Mouse (Mus musculus) erythroid progenitor cell, adult 5-6 weeks (primary cell): ENCODE measurements around the gene Hist1h2bq. TPM values are rescaled to one million over a fixed set of nuclear protein-coding genes. Genes with fewer than 3 reads are reported as not detected.
"Not testable (repeated sequence)": the region's sequence is repeated elsewhere in the genome, so short reads cannot be mapped to it uniquely, and the experiment has no call there.

ENCODE experiments used
- ATAC-seq: replicated peaks from 2 replicates; pipeline ENCODE4 v1.8.0; 2016; ENCODE audit warnings: moderate number of reproducible peaks, mild to moderate bottlenecking, moderate TSS enrichment, inconsistent platforms; ENCODE audit not compliant: poor library complexity, low FRiP score, severe bottlenecking
- total RNA-seq, 2 experiments: library from RNA; stranded (forward) in 1 of 2; stranded (reverse) in 1 of 2; fragments of 150-400 nt in 1 of 2; fragments of 186-747, 209-891 nt in 1 of 2; gene quantifications; 2 replicates each; pipeline versions ENCODE4 v1.2.3 to v1.2.4; 2015 to 2017; ENCODE audit warnings: low replicate concordance in 2 of 2

The Hist1h2bq gene
- total RNA-seq (2015; ENCODE audit: low replicate concordance) (607 and 1,040 TPM in 2 replicates), total RNA-seq (2017; ENCODE audit: low replicate concordance) (124 and 1,223 TPM in 2 replicates)

DNA sequence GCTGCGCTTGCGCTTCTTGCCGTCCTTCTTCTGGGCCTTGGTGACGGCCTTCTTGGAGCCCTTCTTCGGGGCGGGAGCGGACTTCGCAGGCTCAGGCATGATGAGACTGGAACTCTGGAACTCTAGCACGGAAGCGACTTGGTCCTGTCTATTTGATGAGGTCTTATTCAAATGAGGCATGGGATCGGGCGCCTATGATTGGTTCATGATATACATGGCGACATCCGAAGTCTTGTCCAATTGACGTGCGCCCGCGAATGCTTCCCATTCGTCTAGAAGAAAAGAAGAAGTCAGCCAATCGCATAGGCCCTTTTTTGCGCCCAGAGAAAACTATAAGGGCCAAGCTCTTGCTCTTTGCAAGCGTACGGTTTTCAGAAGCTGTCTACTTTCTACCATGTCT lies at the start of gene Hist1h2bq, which contains the start of gene Hist1h2ao:
TSS of gene Hist1h2bq (minus strand) at position 125 of the 400 bp plus-strand sequence.
TSS of gene Hist1h2ao (plus strand) at position 393 of the 400 bp plus-strand sequence.
- peak; percentile 80 for ATAC-seq

DNA sequence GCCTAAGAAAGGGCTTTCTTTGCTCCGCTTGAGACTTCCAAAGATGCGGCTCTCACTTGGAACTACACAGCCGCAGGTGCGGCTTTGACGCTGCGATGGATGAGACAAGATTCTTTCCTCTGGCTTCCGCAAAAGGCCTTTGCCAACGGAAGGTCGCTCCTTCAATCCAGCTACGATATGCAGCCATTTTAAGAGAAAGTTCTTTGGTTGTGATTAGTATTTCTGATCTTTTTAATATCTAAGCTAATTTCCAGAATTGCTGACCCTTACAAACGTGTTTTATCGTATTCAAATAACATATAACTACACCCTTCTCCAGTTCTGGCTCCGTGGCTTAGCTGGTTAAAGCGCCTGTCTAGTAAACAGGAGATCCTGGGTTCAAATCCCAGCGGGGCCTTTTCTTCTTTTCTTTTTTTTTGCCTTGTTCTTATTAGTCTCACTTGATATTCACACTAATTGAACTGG lies 45.7 kb upstream of the Hist1h2bq start:
- no peak for ATAC-seq

DNA sequence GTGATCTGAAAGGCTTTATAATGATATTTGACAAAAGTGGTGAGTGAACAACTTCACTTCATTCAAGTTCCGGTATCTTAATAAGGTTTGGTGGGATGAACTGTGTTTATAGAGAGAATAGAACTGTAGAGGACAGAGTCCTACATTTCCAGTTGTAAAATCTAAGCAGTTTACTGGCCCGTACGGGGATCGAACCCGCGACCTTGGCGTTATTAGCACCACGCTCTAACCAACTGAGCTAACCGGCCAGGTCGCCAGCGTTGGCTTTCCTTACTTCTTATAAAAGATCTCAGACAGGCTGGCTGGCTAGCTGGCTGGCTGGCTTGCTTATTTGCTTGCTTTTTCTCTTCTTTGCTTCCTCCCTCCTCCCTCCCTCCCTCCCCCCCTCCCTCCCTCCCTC lies 45.1 kb upstream of the Hist1h2bq start:
- peak; percentile 37; the same call in 1 of the 2 replicates for ATAC-seq

DNA sequence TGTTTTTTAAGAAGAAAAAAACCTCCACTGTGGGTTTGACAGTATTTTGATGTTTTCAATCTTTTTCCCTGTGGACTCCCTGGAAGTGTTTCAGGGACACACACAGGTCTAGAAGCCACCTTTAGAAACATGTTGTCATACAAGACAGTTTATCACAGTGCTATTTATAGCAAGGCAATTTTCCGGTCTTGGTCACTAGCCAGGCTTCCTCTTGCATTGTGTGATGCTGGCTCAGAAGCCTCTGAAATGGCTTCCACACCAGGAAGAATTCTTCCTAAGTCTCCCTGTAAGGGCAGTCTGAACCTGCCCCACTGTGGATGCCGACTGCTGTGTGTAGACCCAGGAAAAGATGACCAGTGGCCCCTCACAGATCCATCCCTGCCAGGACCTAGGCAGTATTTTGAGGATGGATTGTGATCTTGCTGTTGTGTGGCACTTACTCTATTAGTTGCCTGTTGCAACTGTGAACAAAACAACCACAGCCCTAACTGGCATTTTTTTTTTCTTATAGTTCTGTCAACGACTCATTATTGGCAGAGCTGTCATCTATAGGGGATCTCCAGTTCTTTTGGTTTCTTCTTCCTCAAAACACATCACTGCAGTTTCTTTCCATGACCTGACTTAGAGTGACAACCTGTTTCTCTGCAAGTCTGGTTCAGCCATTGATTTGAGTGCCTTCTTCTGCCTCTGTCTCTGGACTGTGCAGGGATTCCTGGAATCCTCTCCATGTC lies 42.4 kb upstream of the Hist1h2bq start:
- no peak for ATAC-seq

DNA sequence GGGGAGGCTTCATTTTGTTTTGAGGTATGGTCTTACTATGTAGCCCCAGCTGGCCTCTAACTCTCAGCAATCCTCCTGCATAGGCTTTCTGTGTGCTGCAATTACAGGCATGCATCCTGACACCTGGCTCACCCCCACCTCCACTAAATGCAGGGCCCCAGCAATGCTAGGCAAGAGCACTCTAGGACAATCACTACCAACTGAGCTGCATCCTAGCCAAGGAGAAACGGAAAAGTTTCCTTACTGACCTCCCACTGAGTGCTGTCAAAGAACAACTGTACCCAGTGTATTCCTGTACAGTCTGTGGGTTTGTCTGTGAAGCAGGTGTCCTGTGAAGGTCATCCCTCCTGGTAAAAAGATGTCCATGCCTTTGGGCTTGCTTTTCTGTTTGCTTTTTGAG lies 40.7 kb upstream of the Hist1h2bq start:
- not testable (repeated sequence) for ATAC-seq

DNA sequence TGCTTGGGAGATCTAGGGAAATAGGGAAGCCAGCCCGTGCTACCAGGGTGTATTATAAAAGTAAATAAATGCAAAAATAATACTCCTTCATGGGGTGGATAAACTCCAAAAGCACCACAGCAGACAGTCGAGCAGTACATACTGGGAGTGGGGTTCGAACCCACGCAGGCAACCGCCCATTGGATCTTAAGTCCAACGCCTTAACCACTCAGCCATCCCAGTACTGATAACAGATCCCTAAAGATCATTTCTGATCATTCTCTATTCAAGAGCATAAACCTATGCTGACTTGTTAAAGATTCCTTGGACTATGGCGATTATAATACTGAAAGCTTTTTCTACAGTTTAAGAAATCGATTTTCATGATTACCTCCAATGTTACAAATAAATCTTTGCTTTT lies 37.9 kb upstream of the Hist1h2bq start:
- no peak for ATAC-seq

DNA sequence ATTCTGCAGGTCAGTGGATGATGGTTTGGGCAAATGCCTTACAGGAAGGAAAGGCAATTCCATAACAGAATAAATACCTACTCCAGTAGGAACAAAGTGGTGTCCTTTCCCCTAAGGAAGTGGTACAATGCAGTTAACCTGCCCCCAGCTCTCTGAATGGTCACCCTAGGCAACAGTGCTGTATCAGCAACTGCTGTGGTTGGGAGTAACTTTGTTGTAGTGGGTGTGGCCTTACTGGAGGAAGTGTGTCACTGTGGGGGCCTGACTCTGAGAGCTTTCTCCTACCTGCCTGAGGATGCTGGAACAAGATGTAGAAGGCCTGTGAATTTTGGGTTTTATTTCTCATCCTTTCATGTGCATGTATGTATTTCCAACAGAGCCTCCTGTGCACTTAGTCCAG lies 36.4 kb upstream of the Hist1h2bq start:
- peak; percentile 70 for ATAC-seq

DNA sequence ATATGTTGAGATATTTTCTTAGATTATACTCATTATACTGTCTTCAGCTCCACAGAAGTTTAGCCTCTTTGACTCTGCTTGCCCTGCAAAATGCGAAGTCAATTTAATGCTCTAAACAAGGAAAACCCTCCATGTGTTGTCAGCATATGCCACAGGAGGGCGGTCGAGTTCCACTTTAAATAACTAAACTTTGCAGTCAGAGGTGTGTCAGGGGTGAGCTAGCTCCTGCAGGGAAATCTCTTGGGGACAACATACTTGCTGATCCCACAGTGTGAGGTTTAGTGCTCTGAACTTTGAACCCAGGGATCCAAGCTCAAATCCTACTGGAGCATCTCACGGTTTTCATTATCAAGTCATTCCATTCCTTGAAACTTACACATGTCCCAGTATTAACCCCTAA lies 30.5 kb upstream of the Hist1h2bq start:
- peak; percentile 83 for ATAC-seq

DNA sequence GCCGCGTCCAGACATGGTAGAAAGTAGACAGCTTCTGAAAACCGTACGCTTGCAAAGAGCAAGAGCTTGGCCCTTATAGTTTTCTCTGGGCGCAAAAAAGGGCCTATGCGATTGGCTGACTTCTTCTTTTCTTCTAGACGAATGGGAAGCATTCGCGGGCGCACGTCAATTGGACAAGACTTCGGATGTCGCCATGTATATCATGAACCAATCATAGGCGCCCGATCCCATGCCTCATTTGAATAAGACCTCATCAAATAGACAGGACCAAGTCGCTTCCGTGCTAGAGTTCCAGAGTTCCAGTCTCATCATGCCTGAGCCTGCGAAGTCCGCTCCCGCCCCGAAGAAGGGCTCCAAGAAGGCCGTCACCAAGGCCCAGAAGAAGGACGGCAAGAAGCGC lies 23.5 kb upstream of the Hist1h2bq start, which contains the start of the genes Hist1h2ap and Hist1h2br:
TSS of gene Hist1h2ap (minus strand) at position 47 of the 400 bp plus-strand sequence.
TSS of gene Hist1h2br (plus strand) at position 283 of the 400 bp plus-strand sequence.
- ATAC-seq: peak; percentile 75

DNA sequence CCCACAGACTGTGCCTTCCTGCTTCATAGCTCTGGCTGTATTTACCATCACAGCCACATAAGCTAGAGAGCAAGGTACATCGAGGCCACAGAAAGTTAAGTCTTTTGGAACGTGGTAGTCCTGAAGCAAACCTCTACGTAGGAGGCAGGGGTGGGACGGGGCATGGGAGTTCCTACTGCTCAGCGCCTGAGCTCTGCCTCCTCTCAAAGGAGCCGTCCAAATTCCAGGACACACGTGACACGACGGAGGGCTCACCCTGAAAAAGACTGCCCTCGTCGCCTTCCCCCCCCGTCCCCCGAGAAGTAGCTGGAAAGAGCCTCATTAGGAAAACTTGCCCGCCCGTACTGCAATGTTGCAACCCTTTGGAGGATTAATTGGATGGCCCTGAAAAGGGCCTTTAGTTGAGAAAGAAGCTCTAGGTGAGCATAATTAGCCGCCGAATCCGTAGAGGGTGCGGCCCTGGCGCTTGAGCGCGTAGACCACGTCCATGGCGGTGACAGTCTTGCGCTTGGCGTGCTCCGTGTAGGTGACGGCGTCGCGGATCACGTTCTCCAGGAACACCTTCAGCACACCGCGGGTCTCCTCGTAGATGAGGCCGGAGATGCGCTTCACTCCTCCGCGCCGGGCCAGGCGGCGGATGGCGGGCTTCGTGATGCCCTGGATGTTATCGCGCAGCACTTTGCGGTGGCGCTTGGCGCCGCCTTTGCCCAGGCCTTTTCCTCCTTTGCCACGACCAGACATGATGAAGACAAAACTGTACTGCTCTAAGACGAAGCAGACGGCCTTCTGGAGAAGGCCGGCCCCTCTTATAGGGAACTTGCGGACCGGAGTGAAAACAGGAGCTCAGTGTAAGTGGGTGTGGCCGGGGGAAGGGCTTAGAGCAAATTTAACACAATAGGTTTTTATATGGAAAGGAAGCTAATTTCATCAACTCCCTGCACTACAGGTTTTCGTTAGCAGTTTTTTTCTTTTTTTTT lies 21.7 kb upstream of the Hist1h2bq start, which contains the start of gene Hist1h4n:
TSS of gene Hist1h4n (minus strand) at position 779 of the 977 bp plus-strand sequence.
- ATAC-seq: peak; percentile 59

DNA sequence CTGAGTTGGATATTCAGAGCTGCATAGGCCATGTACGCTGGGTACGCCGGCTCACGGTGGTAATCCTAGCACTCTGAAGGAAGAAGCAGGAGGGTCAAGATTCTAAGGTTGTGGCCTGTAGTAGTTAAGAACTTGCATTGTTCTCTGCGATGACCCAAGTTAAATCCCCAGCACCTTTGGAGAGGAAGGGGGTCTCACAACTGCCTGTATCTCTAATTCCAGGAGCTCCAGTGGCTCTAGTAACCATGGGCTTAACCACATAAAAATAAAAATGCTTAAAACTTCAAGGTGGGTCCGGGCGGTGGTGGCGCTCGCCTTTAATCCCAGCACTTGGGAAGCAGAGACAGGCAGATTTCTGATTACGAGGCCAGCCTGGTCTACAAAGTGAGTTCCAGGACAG lies 20.3 kb upstream of the Hist1h2bq start:
- no peak for ATAC-seq

DNA sequence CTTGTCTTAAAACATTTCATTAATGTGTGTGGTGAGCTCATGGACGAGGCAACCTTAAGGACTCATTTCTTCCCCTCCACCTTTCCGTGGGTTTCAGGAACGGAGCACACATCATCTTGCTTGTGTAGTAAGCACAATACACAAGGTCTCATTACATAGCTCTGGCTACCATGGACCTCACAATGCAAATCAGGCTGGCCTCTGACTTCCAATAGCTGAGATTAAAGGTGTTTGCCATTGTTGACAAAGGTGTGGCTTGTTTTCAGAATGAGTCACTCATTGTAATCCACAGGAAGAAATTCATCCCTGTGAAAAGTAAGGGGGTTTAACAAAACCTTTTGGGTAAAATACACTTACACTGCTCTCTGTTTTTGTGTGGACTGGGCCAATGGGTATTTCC lies 18.5 kb upstream of the Hist1h2bq start:
- no peak for ATAC-seq

DNA sequence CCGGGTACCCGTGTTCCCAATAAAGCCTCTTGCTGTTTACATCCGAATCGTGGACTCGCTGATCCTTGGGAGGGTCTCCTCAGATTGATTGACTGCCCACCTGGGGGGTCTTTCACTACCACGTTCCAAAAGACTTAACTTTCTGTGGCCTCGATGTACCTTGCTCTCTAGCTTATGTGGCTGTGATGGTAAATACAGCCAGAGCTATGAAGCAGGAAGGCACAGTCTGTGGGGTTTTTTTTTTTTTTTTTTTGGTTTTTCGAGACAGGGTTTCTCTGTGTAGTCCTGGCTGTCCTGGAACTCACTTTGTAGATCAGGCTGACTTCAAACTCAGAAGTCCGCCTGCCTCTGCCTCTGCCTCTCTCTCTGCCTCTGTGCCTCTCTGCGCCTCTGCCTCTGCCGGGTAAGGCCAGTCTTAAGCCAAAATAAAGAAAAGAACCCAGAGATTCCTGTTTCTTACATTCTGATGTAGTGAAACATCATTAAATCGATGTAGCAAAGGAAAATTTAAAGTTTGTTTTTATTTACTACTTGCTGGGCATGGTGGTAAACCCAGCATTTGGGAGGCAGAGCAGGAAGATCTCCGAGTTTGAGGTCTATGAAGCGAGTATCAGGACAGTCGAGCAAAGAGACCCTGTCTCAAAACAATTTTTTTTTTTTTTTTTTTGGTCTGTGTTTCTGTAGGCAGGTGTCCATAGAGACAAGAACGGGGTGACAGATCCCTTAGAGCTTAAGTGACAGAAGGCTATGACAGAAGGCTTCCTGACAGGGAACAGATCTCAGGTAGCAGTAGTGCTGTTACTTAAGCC lies 10.3 kb upstream of the Hist1h2bq start:
- peak; percentile 67 for ATAC-seq

DNA sequence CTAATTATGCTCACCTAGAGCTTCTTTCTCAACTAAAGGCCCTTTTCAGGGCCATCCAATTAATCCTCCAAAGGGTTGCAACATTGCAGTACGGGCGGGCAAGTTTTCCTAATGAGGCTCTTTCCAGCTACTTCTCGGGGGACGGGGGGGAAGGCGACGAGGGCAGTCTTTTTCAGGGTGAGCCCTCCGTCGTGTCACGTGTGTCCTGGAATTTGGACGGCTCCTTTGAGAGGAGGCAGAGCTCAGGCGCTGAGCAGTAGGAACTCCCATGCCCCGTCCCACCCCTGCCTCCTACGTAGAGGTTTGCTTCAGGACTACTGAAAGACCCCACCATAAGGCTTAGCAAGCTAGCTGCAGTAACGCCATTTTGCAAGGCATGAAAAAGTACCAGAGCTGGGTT lies 2.1 kb upstream of the Hist1h2bq start:
- ATAC-seq: peak; percentile 64

DNA sequence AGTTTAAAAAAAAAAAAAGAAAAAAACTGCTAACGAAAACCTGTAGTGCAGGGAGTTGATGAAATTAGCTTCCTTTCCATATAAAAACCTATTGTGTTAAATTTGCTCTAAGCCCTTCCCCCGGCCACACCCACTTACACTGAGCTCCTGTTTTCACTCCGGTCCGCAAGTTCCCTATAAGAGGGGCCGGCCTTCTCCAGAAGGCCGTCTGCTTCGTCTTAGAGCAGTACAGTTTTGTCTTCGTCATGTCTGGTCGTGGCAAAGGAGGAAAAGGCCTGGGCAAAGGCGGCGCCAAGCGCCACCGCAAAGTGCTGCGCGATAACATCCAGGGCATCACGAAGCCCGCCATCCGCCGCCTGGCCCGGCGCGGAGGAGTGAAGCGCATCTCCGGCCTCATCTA lies 1.5 kb upstream of the Hist1h2bq start, which contains the start of gene Hist1h4m:
TSS of gene Hist1h4m (plus strand) at position 208 of the 400 bp plus-strand sequence.
- peak; percentile 52 for ATAC-seq

DNA sequence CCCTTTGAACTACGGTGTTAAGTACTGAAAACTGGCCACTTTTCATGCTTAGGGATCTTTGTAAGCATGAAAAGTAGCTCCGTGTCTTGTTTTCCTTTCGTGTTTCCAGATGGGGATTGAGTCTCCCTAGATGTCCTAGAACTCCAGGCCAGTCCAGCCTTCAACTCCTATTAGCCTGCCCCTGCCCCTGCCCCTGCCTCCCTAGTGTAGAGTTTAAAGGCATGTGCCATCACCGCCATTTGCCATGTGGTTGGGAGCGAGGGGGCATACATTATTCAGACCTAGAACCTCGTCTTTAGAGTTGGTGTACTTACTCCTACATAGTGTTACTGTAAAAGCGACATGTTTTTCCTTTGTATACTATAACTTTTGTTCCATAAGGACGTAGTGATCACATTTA lies 1.1 kb upstream of the Hist1h2bq start:
- peak; percentile 55 for ATAC-seq

DNA sequence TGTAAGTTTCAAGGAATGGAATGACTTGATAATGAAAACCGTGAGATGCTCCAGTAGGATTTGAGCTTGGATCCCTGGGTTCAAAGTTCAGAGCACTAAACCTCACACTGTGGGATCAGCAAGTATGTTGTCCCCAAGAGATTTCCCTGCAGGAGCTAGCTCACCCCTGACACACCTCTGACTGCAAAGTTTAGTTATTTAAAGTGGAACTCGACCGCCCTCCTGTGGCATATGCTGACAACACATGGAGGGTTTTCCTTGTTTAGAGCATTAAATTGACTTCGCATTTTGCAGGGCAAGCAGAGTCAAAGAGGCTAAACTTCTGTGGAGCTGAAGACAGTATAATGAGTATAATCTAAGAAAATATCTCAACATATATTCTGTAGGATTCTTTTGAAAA lies 6.9 kb downstream of the Hist1h2bq start:
- ATAC-seq: peak; percentile 83

DNA sequence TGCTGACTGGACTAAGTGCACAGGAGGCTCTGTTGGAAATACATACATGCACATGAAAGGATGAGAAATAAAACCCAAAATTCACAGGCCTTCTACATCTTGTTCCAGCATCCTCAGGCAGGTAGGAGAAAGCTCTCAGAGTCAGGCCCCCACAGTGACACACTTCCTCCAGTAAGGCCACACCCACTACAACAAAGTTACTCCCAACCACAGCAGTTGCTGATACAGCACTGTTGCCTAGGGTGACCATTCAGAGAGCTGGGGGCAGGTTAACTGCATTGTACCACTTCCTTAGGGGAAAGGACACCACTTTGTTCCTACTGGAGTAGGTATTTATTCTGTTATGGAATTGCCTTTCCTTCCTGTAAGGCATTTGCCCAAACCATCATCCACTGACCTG lies 12.8 kb downstream of the Hist1h2bq start:
- ATAC-seq: peak; percentile 80

DNA sequence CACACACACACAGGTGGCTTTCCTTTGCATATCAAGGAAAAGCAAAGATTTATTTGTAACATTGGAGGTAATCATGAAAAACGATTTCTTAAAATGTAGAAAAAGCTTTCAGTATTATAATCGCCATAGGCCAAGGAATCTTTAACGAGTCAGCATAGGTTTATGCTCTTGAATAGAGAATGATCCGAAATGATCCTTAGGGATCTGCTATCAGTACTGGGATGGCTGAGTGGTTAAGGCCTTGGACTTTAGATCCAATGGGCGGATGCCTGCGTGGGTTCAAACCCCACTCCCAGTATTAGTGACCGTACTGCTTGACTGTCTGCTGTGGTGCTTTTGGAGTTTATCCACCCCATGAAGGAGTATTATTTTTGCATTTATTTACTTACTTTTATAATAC lies 14.4 kb downstream of the Hist1h2bq start:
- no peak for ATAC-seq
